Mouse (Mus musculus) liver, embryonic 14.5 days (tissue): ENCODE data around the gene Gm44511.

Experiments used
- CTCF ChIP-seq: IDR thresholded peaks from 2 replicates; pipeline ENCODE4 v1.5.1; 2016; ENCODE audit warnings: antibody characterized with exemption, low read depth, control low read depth
- EP300 ChIP-seq: IDR thresholded peaks from 2 replicates; pipeline ENCODE4 v1.6.1; 2016; ENCODE audit warnings: antibody characterized with exemption, low read depth

DNA sequence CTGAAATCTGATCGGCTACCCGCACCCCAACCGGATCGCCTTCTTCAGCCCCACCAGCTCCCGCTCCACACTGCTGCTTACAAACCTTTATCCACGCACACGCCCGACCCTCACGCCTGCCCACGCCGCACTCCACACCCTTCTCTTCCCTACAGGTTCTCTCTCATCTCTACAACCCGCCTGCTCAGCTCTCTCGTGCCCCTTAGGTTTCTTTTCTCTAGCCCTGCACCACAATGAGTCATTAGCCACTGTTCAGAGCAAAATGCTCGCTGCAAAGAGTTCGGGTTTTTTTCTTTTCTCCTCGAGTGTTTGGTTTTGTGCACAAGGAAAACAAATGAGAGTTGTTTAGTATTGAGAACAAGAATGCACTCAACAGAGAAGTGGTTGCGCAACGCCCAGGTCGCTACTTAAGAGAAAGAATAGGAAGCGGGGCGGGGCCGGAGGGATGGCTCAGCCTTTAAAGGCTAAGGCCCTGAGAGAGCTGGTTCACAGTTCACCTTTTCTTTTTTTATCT, 17.4 kb upstream of the Gm44511 start:
- TF ChIP-seq CTCF (no peak), EP300 (no peak)
